Mouse (Mus musculus) brain, embryonic 14.5 days (tissue): ENCODE measurements around the gene Neurl1a.

Experiments
- CTCF ChIP-seq: fragments of 200-500 bp; IDR thresholded peaks from 2 replicates; pipeline ENCODE4 v1.5.1; 2012; ENCODE audit warnings: inconsistent platforms, mild to moderate bottlenecking, moderate library complexity, borderline replicate concordance; ENCODE audit not compliant: insufficient read depth, insufficient read length; ENCODE audit errors: extremely low read depth
- POLR2A ChIP-seq: fragments of 200-500 bp; IDR thresholded peaks from 2 replicates; pipeline ENCODE4 v1.6.1; 2012; ENCODE audit warnings: mild to moderate bottlenecking, inconsistent platforms, borderline replicate concordance; ENCODE audit not compliant: poor library complexity, insufficient read depth, insufficient read length, severe bottlenecking; ENCODE audit errors: extremely low read depth

DNA sequence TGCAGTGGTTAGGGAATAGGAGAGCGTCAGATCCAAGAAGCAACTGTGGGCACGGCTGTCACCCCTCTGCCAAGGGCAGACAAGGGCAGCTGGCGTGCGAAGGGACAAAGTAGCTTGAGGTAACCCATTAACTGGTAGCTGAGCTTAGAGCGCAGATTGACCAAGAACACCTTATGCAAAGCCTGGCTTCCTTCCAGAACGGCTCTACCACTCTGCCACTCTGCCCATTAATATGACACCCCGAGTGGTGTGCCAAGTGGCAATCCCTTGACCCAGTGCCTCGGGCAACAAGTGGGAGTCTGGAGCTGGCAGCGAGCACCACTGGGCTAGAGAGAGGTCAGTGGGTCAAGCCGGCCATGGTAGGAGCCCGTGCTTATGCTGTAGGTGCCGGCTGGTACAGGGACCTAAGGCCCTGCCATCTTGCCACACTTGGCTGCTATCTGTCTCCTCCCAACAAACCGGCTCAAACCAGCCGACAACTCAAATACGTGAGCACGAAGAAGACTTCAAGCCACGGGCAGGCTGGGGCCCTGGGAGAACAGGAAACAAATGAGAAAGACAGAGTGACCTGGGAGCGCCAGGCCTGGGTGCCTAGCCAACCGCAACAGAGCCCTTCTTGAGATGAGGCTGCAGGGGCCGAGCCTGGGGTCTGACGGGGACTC lies 123.7 kb downstream of the Neurl1a start:
- TF ChIP-seq POLR2A: no peak
- TF ChIP-seq CTCF: no peak
